19 mouse cellular contexts compared by ENCODE assay signal in the genomic region with DNA sequence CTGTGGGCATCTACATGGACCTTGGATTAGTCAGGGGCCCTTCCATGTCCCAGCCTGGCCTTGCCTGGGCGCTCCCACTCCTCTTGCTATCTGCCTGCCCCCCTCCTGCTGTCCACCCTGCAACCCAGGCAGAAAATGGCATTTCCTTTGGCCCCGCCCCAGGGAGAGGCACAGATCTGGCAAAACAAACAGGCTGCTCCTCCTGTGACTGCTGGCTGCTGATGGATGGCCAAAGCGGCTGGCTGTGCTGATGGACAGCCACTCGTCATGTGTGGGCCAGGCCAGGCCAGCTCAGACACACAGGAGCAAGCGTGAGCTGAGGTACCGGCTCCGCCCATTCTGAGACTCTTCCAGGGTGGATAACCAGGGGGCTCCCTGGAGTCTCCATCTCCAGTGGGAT. TPM values are rescaled to one million over a fixed set of nuclear protein-coding genes. Genes with fewer than 3 reads are reported as not detected.
DNase-seq lines count a peak whose midpoint lies in the region; ATAC-seq and TF ChIP-seq lines count a peak whose summit lies in the region.
"Had no signal": no experiment of that assay in that cellular context is flagged by ENCODE, and none has a peak within 500 bp of the region (broad histone marks: within the 10 kb centered on the region; RNA-seq: fewer than 3 reads in every experiment).

No protein-coding gene starts in this region.

- peak overlapping the region; percentile 88 for H3K27ac ChIP-seq in gastrocnemius, adult 2 months
- peak overlapping the region; percentile 48 for H3K27ac ChIP-seq in embryonic facial prominence, embryonic 13.5 days
- no peak overlapping the region for H3K27ac ChIP-seq in limb, embryonic 13.5 days
- H3K27ac ChIP-seq: hindbrain, embryonic 15.5 days; liver, embryonic 15.5 days; midbrain, embryonic 15.5 days had no signal

- intact Hi-C loops in gastrocnemius, adult 2 months (cut with DNase I): no loop called here
- intact Hi-C loops in left cerebral cortex, postnatal 4 days (cut with DNase I): no loop called here

- no peaks in the 10 kb centered on the region for H3K9me3 ChIP-seq in embryonic facial prominence, embryonic 13.5 days
- no peaks in the 10 kb centered on the region for H3K9me3 ChIP-seq in limb, embryonic 13.5 days
- H3K9me3 ChIP-seq: hindbrain, embryonic 15.5 days; liver, embryonic 15.5 days; midbrain, embryonic 15.5 days had no signal

- 0 out of 2 replicates have a peak overlapping the region, but pooled peaks have one; percentile 40 for H3K9ac ChIP-seq in embryonic facial prominence, embryonic 13.5 days
- 0 out of 2 replicates have a peak overlapping the region, but pooled peaks have one; percentile 6 for H3K9ac ChIP-seq in limb, embryonic 13.5 days
- H3K9ac ChIP-seq: hindbrain, embryonic 15.5 days; liver, embryonic 15.5 days; midbrain, embryonic 15.5 days had no signal

- H3K27me3 ChIP-seq in embryonic facial prominence, embryonic 13.5 days: no peaks in the 10 kb centered on the region; the same call in 1 of the 2 replicates
- H3K27me3 ChIP-seq in limb, embryonic 13.5 days: 0 out of 2 replicates have a peak, but pooled peaks cover 5% of the 10 kb centered on the region
- H3K27me3 ChIP-seq: midbrain, embryonic 15.5 days had no signal

- ATAC-seq in embryonic facial prominence, embryonic 13.5 days (ENCODE audit: insufficient number of reproducible peaks, insufficient read depth, low FRiP score, low TSS enrichment, low read depth): no peak
- ATAC-seq in limb, embryonic 13.5 days (ENCODE audit: low FRiP score, low read depth): no peak
- ATAC-seq: lung, postnatal 0 days; midbrain, embryonic 15.5 days had no signal

- H3K4me1 ChIP-seq in embryonic facial prominence, embryonic 13.5 days: peaks cover 16% of the 10 kb centered on the region
- peaks cover 23% of the 10 kb centered on the region for H3K4me1 ChIP-seq in limb, embryonic 13.5 days
- H3K4me1 ChIP-seq: liver, embryonic 15.5 days; midbrain, embryonic 15.5 days had no signal

- no peak overlapping the region for H3K4me3 ChIP-seq in gastrocnemius, adult 2 months
- no peak overlapping the region for H3K4me3 ChIP-seq in embryonic facial prominence, embryonic 13.5 days
- H3K4me3 ChIP-seq in limb, embryonic 13.5 days: no peak overlapping the region
- H3K4me3 ChIP-seq: hindbrain, embryonic 15.5 days; liver, embryonic 15.5 days; midbrain, embryonic 15.5 days had no signal

- TF ChIP-seq CTCF in gastrocnemius, adult 2 months (IDR thresholded peaks at IDR 0.05): no peak

- WGBS in embryonic facial prominence, embryonic 13.5 days: 61% methylated on average over 7 of the region's 7 CpGs
- 61% methylated on average over 7 of the region's 7 CpGs for WGBS in limb, embryonic 13.5 days

- no peak overlapping the region for H3K4me2 ChIP-seq in embryonic facial prominence, embryonic 13.5 days
- no peak overlapping the region for H3K4me2 ChIP-seq in limb, embryonic 13.5 days (replicated peaks)
- H3K4me2 ChIP-seq: hindbrain, embryonic 15.5 days; liver, embryonic 15.5 days; midbrain, embryonic 15.5 days had no signal

- DNase-seq in gastrocnemius, adult 2 months: peak; percentile 82
- DNase-seq in gastrocnemius, postnatal 10 days: no peak
- DNase-seq in left cerebral cortex, postnatal 4 days: peak; percentile 62
- DNase-seq in left cerebral cortex, adult 11 months (ENCODE audit: low spot score): no peak
- no peak for DNase-seq in T-cell, adult 2 months (ENCODE audit: low spot score)
- DNase-seq: cerebellum, adult 9-11 months; heart, adult 18-20 months; kidney, adult 18-20 months; right cerebral cortex, adult 18-20 months; spleen, adult 18-20 months had no signal

- H3K36me3 ChIP-seq in embryonic facial prominence, embryonic 13.5 days: no peaks in the 10 kb centered on the region
- H3K36me3 ChIP-seq in limb, embryonic 13.5 days: no peaks in the 10 kb centered on the region
- H3K36me3 ChIP-seq: hindbrain, embryonic 15.5 days; liver, embryonic 15.5 days; midbrain, embryonic 15.5 days had no signal

RNA-seq across cellular contexts. Expression of gene Tbx1, which starts 11.0 kb away (rescaled TPM):
- 1 to 10 TPM; 1.2 to 4.7 TPM for total RNA-seq in gastrocnemius, adult 2 months (2021)
- total RNA-seq in gastrocnemius, postnatal 10 days (2021): 1 to 10 TPM; 2.3 to 5.5 TPM
- 1 to 10 TPM; 1.2 TPM for total RNA-seq in left cerebral cortex, postnatal 4 days (2021)
- polyA plus RNA-seq in embryonic facial prominence, embryonic 13.5 days (2015; fragmentation: Nextera tagmentation; extraction: Ambion mirVana): 7.9 and 8.3 TPM in 2 replicates
- polyA plus RNA-seq in limb, embryonic 13.5 days (2015; fragmentation: Nextera tagmentation; extraction: Ambion mirVana): 5.5 and 6.0 TPM in 2 replicates
- total RNA-seq: megakaryocyte, adult 5-6 weeks had no signal

RNA-seq across cellular contexts. Expression of gene Gp1bb, which starts 20.8 kb away (rescaled TPM):
- total RNA-seq in gastrocnemius, adult 2 months (2021): not detected
- not detected for total RNA-seq in gastrocnemius, postnatal 10 days (2021)
- total RNA-seq in left cerebral cortex, postnatal 4 days (2021): 10 to 100 TPM; 10.1 to 11.9 TPM
- 2.2 and 3.2 TPM in 2 replicates for polyA plus RNA-seq in embryonic facial prominence, embryonic 13.5 days (2015; fragmentation: Nextera tagmentation; extraction: Ambion mirVana)
- 2.6 and 3.6 TPM in 2 replicates for polyA plus RNA-seq in limb, embryonic 13.5 days (2015; fragmentation: Nextera tagmentation; extraction: Ambion mirVana)
- total RNA-seq: ES-E14 had no signal

RNA-seq across cellular contexts. Expression of gene Gm49601, which starts 24.8 kb away (rescaled TPM):
- total RNA-seq in gastrocnemius, adult 2 months (2021): 1 to 10 TPM in 1 of 2 experiments, under 1 TPM in 1; 0.61 to 1.1 TPM
- total RNA-seq in gastrocnemius, postnatal 10 days (2021): 1 to 10 TPM; 1.6 to 3.6 TPM
- 100 to 1,000 TPM; 107 to 111 TPM for total RNA-seq in left cerebral cortex, postnatal 4 days (2021)
- 4.5 and 7.4 TPM in 2 replicates for polyA plus RNA-seq in embryonic facial prominence, embryonic 13.5 days (2015; fragmentation: Nextera tagmentation; extraction: Ambion mirVana)
- polyA plus RNA-seq in limb, embryonic 13.5 days (2015; fragmentation: Nextera tagmentation; extraction: Ambion mirVana): 5.9 and 6.0 TPM in 2 replicates
- polyA plus RNA-seq: thymus, postnatal 0 days had no signal

RNA-seq across cellular contexts. Expression of gene Sept5, which starts 28.3 kb away (rescaled TPM):
- 1 to 10 TPM; 3.1 to 6.1 TPM for total RNA-seq in gastrocnemius, adult 2 months (2021)
- 10 to 100 TPM in 1 of 2 experiments, 1 to 10 TPM in 1; 7.9 to 15.7 TPM for total RNA-seq in gastrocnemius, postnatal 10 days (2021)
- total RNA-seq in left cerebral cortex, postnatal 4 days (2021): 100 to 1,000 TPM; 555 to 571 TPM
- 39.7 and 45.9 TPM in 2 replicates for polyA plus RNA-seq in embryonic facial prominence, embryonic 13.5 days (2015; fragmentation: Nextera tagmentation; extraction: Ambion mirVana)
- 37.0 and 41.7 TPM in 2 replicates for polyA plus RNA-seq in limb, embryonic 13.5 days (2015; fragmentation: Nextera tagmentation; extraction: Ambion mirVana)

Comparison
In these comparisons a context has a peak if more than half of its experiments do, and no peak if none do; other contexts are left out.
1. DNase-seq: peak in gastrocnemius, adult 2 months (single experiment) and left cerebral cortex, postnatal 4 days (single experiment); none in gastrocnemius, postnatal 10 days (single experiment), left cerebral cortex, adult 11 months (single experiment) and T-cell, adult 2 months (single experiment).
2. RNA of gene Gp1bb, which starts 20.8 kb away (total RNA-seq): 10.1 to 11.9 TPM in left cerebral cortex, postnatal 4 days; not detected in gastrocnemius, postnatal 10 days and not detected in gastrocnemius, adult 2 months; every median in the first group is over 10 times any median in the second.
3. RNA of gene Gm49601, which starts 24.8 kb away (total RNA-seq): 107 to 111 TPM in left cerebral cortex, postnatal 4 days; 1.6 to 3.6 TPM in gastrocnemius, postnatal 10 days and 0.61 to 1.1 TPM in gastrocnemius, adult 2 months; every median in the first group is over 10 times any median in the second.